Mouse (Mus musculus) forebrain, embryonic 12.5 days (tissue): ENCODE data around the gene Chn1. TPM values are rescaled to one million over a fixed set of nuclear protein-coding genes. Genes with fewer than 3 reads are reported as not detected.

Experiments used
- ATAC-seq: fragments of 200-750 bp; cut with Nextera tagmentation; 2 replicates; pipeline ENCODE4 v1.8.0; 2017; ENCODE audit warnings: moderate TSS enrichment; ENCODE audit not compliant: low FRiP score
- H3K27ac ChIP-seq: fragments of 300-500 bp; sonication (generic); 2 replicates; pipeline ENCODE4 v1.5.1; 2016; ENCODE audit warnings: mild to moderate bottlenecking
- H3K27me3 ChIP-seq: fragments of 300-500 bp; sonication (generic); 2 replicates; pipeline ENCODE4 v1.6.1; 2016; ENCODE audit warnings: mild to moderate bottlenecking
- H3K36me3 ChIP-seq: fragments of 300-500 bp; sonication (generic); replicated peaks from 2 replicates; pipeline ENCODE4 v1.6.1; 2016; ENCODE audit warnings: mild to moderate bottlenecking
- H3K4me1 ChIP-seq: fragments of 300-500 bp; sonication (generic); 2 replicates; pipeline ENCODE4 v1.6.1; 2016
- H3K4me2 ChIP-seq: fragments of 300-500 bp; sonication (generic); 2 replicates; pipeline ENCODE4 v1.6.1; 2016; ENCODE audit warnings: mild to moderate bottlenecking, moderate library complexity
- H3K4me3 ChIP-seq: fragments of 300-500 bp; sonication (generic); replicated peaks from 2 replicates; pipeline ENCODE4 v1.5.1; 2016; ENCODE audit warnings: mild to moderate bottlenecking
- H3K9ac ChIP-seq: fragments of 300-500 bp; sonication (generic); 2 replicates; pipeline ENCODE4 v1.6.1; 2016; ENCODE audit warnings: mild to moderate bottlenecking
- H3K9me3 ChIP-seq: fragments of 300-500 bp; sonication (generic); 2 replicates; pipeline ENCODE4 v1.6.1; 2016
- WGBS: fragments of 180-500 bp; shearing (Covaris S2); methylation state at CpG from one replicate; pipeline ENCODE4 v1.1.7; 2016; 5-methylcytosine and 5-hydroxymethylcytosine counted together
- polyA plus RNA-seq: library from polyadenylated mRNA; unstranded; fragments of >200 nt; fragmentation: Nextera tagmentation; extraction: Ambion mirVana; gene quantifications from 2 replicates; pipeline ENCODE4 v1.2.1, GENCODE M21; 2016

Chn1 gene
- polyA plus RNA-seq, 1 experiment from 2014 or later = 66.0 TPM

GRCm38 (mm10) chr2:73580720-73581119 lies 194.4 kb downstream of the Chn1 start:
- WGBS = 92% methylated on average over 5 of the region's 5 CpGs
- Histone ChIP-seq H3K4me3 (no peak overlapping the region), H3K9me3 (no peaks in the 10 kb centered on the region), H3K4me1 (peaks cover 6% of the 10 kb centered on the region), H3K9ac (no peak overlapping the region), H3K4me2 (no peak overlapping the region), H3K27ac (no peak overlapping the region), H3K36me3 (no peaks in the 10 kb centered on the region), H3K27me3 (no peaks in the 10 kb centered on the region)
- ATAC-seq = no peak

- H3K4me3 ChIP-seq = no peak within 1 kb of the TSS
- H3K36me3 ChIP-seq = no peaks in the 10 kb centered on the region
- no peak within 1 kb of the TSS for H3K9ac ChIP-seq
- no peak within 1 kb of the TSS for H3K4me2 ChIP-seq
- peaks cover 2% of the 10 kb centered on the region for H3K4me1 ChIP-seq
- H3K27ac ChIP-seq = no peak within 1 kb of the TSS
- H3K27me3 ChIP-seq = no peaks in the 10 kb centered on the region
- no peak for ATAC-seq
- no peaks in the 10 kb centered on the region for H3K9me3 ChIP-seq
- 92% methylated on average over 9 of the region's 9 CpGs for WGBS
Measured at GRCm38 (mm10) chr2:73580166-73580565, 195.0 kb downstream of the Chn1 start, which contains the start of gene Chrna1. Gene Chrna1, minus strand, starts transcription at chr2:73580338.

DNA sequence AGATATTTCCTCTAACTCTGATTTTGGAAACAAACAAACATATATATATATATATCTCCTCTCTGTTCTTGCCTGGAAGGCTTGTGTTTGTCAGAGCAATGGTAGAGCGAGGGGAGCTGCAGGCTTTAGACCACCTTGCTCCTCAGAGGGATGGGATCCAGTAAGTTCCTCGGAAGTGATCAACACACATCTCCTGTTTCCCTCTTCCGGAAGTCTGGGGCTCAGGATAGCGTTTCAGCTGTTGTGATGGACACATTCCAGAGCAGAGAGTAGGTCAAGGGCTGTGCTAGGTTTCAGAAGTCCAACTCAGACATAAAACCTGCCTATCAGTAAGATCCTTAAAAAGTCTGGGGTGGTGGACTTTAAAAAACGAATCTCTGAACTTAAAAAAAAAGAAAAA lies 196.0 kb downstream of the Chn1 start:
- no peaks in the 10 kb centered on the region for H3K27me3 ChIP-seq

DNA sequence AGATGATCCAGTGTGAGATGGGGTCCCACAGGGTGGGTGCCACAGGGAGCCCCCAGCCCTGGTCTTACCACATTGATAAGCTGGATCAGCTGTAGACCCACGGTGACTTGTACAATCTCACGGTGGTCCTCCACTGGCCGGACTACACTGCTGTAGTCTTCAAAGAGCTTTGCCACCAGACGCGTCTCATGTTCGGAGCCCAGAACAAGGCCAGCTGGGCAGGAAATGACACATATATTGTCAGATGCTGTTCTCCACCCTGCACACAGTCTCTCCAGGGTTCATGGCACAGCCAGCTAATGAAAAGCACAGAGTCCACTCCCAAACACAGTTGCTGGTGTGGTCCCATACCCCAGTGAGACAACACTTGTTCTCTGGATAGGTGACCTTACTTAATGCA lies 200.7 kb downstream of the Chn1 start:
- Histone ChIP-seq H3K4me3 (no peak overlapping the region), H3K27me3 (no peaks in the 10 kb centered on the region), H3K9me3 (no peaks in the 10 kb centered on the region), H3K27ac (no peak overlapping the region), H3K36me3 (no peaks in the 10 kb centered on the region), H3K4me2 (no peak overlapping the region), H3K4me1 (peaks cover 10% of the 10 kb centered on the region), H3K9ac (no peak overlapping the region)
- 86% methylated on average over 6 of the region's 6 CpGs for WGBS
- ATAC-seq = no peak

More for the DNA sequence above, 196.0 kb downstream of the Chn1 start:
- no peak overlapping the region for H3K4me2 ChIP-seq
- H3K9me3 ChIP-seq = no peaks in the 10 kb centered on the region
- no peak overlapping the region for H3K4me3 ChIP-seq
- no peak for ATAC-seq
- H3K9ac ChIP-seq = no peak overlapping the region
- no peaks in the 10 kb centered on the region for H3K4me1 ChIP-seq
- 73% methylated on average over 5 of the region's 5 CpGs for WGBS
- H3K27ac ChIP-seq = no peak overlapping the region
- H3K36me3 ChIP-seq = no peaks in the 10 kb centered on the region

GRCm38 (mm10) chr2:73573556-73573955 lies 201.6 kb downstream of the Chn1 start:
- 0 out of 2 replicates have a peak overlapping the region, but pooled peaks have one; percentile 72 for H3K27ac ChIP-seq
- H3K4me3 ChIP-seq = no peak overlapping the region
- peaks cover 10% of the 10 kb centered on the region for H3K4me1 ChIP-seq
- ATAC-seq = no peak
- no peaks in the 10 kb centered on the region for H3K9me3 ChIP-seq
- H3K4me2 ChIP-seq = no peak overlapping the region; the same call in 1 of the 2 replicates
- no peaks in the 10 kb centered on the region for H3K36me3 ChIP-seq
- WGBS = 88% methylated on average over 4 of the region's 4 CpGs
- H3K9ac ChIP-seq = no peak overlapping the region
- H3K27me3 ChIP-seq = 0 out of 2 replicates have a peak, but pooled peaks cover under 1% of the 10 kb centered on the region

- Histone ChIP-seq H3K27ac (peak overlapping the region; percentile 72), H3K4me1 (peaks cover 10% of the 10 kb centered on the region), H3K36me3 (no peaks in the 10 kb centered on the region), H3K4me3 (peak overlapping the region; percentile 30), H3K9ac (0 out of 2 replicates have a peak overlapping the region, but pooled peaks have one; percentile 17), H3K27me3 (peaks cover 9% of the 10 kb centered on the region; the same call in 1 of the 2 replicates), H3K9me3 (no peaks in the 10 kb centered on the region), H3K4me2 (peak overlapping the region; percentile 52)
- 23% methylated on average over 23 of the region's 23 CpGs for WGBS
- ATAC-seq = peak; percentile 91
Measured at GRCm38 (mm10) chr2:73572539-73573372, 202.4 kb downstream of the Chn1 start.

DNA sequence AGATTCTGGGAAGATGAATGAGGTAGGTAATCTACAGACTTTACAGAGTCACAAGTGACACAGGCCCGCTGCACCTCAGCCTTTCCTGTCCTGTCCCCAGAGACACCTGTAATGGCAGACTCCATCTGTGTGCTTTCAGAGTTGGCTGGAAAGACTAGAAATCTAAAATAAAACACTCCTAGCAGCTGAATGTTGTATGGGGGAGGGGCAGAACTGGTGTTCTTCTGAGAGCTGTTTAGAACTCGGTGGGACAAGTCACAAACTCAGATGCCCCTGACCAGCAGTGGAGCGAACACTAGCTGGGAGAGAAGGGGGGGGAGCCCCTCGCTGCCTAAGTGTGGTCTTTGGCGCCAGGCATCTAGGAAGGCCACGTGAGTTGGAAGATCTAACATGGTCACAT lies 203.2 kb downstream of the Chn1 start:
- Histone ChIP-seq H3K27me3 (peaks cover 9% of the 10 kb centered on the region; the same call in 1 of the 2 replicates), H3K4me2 (no peak overlapping the region), H3K9ac (no peak overlapping the region), H3K36me3 (no peaks in the 10 kb centered on the region), H3K9me3 (no peaks in the 10 kb centered on the region), H3K4me1 (peaks cover 10% of the 10 kb centered on the region), H3K27ac (no peak overlapping the region), H3K4me3 (no peak overlapping the region)
- no peak for ATAC-seq
- 66% methylated on average over 6 of the region's 6 CpGs for WGBS

DNA sequence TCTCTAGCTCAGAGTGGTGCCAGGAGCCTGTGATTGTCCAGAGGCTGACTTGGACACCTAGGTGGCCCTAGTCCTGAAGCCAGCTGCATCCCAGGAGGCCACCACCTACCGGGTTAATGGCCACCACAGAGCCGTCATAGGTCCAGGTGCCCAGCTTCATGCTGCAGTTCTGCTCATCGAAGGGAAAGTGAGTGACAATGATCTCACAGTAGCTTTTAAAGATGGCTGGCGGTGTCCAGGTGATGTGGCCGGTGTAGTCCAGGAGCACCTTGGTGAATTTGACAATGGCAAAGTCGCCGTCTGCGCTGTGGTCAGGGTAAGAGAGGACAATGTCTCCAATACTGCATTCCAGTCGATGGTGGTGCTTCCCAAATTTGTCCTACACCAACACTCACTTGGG lies 203.8 kb downstream of the Chn1 start:
- Histone ChIP-seq H3K27me3 (peaks cover 9% of the 10 kb centered on the region; the same call in 1 of the 2 replicates), H3K27ac (no peak overlapping the region), H3K9ac (no peak overlapping the region), H3K4me1 (peaks cover 10% of the 10 kb centered on the region), H3K36me3 (no peaks in the 10 kb centered on the region), H3K4me3 (no peak overlapping the region), H3K4me2 (no peak overlapping the region), H3K9me3 (no peaks in the 10 kb centered on the region)
- WGBS = 96% methylated on average over 9 of the region's 9 CpGs
- no peak for ATAC-seq

DNA sequence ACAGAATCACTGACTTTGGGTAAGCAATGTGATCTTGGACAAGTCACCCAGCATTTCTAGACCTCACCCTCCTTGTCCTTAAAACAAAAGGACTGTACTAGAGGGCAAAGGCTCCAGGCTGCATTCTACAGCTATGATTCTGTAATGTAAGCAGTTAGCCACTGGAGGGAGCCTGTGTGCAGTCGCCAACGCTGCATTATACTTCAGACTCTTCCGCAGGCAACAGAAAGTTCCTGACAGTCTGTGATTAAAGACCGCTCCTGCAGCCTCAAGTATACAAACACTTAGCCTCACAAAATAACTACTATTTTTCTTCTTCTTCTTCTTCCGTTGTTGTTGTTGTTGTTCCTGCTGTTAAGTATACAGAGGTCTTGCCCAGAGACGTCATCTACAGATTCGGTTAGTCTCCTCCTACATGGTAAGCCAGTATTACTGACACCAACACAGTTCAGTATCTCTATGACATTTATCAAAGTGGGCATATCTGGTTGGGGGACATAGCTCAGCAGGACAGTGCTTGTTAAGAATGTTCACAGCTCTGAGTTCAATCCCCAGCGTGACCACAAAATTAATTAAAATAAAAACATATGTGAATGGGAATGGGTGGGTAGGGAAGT lies 208.0 kb downstream of the Chn1 start:
- H3K4me2 ChIP-seq = peak overlapping the region; percentile 38
- no peak overlapping the region for H3K27ac ChIP-seq
- 29% methylated on average over 8 of the region's 8 CpGs for WGBS
- H3K4me1 ChIP-seq = peaks cover 9% of the 10 kb centered on the region
- H3K9me3 ChIP-seq = no peaks in the 10 kb centered on the region
- H3K4me3 ChIP-seq = no peak overlapping the region
- H3K36me3 ChIP-seq = no peaks in the 10 kb centered on the region
- H3K27me3 ChIP-seq = peaks cover 9% of the 10 kb centered on the region; the same call in 1 of the 2 replicates
- no peak overlapping the region for H3K9ac ChIP-seq
- peak; percentile 54; the same call in 1 of the 2 replicates for ATAC-seq

GRCm38 (mm10) chr2:73566162-73566561 lies 209.0 kb downstream of the Chn1 start:
- 17% methylated on average over 7 of the region's 7 CpGs for WGBS
- Histone ChIP-seq H3K9ac (no peak overlapping the region), H3K9me3 (no peaks in the 10 kb centered on the region), H3K4me1 (peaks cover 14% of the 10 kb centered on the region), H3K4me3 (no peak overlapping the region), H3K36me3 (no peaks in the 10 kb centered on the region), H3K27me3 (peaks cover 14% of the 10 kb centered on the region; the same call in 1 of the 2 replicates), H3K27ac (no peak overlapping the region), H3K4me2 (no peak overlapping the region)
- peak; percentile 25; the same call in 1 of the 2 replicates for ATAC-seq

DNA sequence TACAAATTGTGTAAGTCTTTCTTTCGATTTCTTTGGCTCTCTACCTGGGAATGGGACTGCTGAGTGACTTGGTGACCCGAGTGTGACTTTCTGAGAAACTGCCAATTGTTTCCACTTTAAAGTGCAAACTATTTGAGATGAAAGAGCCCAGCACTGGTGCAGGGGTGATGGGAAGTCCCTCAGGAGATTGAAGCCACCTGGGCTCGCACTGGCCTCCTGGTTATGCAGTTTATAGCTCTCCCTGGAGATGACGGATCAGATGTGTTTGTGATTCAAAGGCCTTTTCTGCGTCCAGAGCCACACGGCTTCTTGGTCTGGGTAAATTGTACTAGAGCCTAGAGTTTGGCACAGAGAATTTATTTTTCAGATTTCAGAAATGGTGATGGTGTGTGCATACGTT lies 211.5 kb downstream of the Chn1 start:
- Histone ChIP-seq H3K9ac (no peak overlapping the region), H3K9me3 (no peaks in the 10 kb centered on the region), H3K4me3 (no peak overlapping the region), H3K36me3 (no peaks in the 10 kb centered on the region), H3K27me3 (peaks cover 19% of the 10 kb centered on the region; the same call in 1 of the 2 replicates), H3K27ac (no peak overlapping the region), H3K4me2 (no peak overlapping the region), H3K4me1 (peaks cover 21% of the 10 kb centered on the region)
- 80% methylated on average over 7 of the region's 7 CpGs for WGBS
- no peak for ATAC-seq

DNA sequence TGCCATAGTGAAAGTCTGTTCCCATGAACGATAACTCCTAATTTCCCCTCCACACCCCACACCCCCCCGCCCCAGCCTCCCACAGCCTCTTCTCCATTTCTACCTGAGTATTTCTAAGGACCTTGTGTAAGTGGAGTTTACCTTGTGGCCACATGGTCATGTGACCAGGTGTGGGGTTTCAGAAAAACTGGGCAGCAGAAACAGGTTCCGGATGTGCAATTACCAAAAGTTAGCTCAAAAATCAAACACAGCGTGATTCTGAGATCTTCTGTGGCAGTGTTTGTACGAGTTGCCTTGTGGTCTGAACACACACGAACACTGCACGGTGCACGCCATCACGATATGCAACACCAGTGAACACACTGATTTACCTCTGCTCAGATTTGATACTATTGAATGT lies 212.5 kb downstream of the Chn1 start:
- H3K9me3 ChIP-seq = no peaks in the 10 kb centered on the region
- no peak for ATAC-seq

More for the DNA sequence above, 212.5 kb downstream of the Chn1 start:
- no peak overlapping the region for H3K27ac ChIP-seq
- H3K4me2 ChIP-seq = no peak overlapping the region
- no peak overlapping the region for H3K4me3 ChIP-seq
- no peak overlapping the region for H3K9ac ChIP-seq
- 88% methylated on average over 9 of the region's 9 CpGs for WGBS
- no peaks in the 10 kb centered on the region for H3K36me3 ChIP-seq
- H3K27me3 ChIP-seq = peaks cover 10% of the 10 kb centered on the region; the same call in 1 of the 2 replicates
- H3K4me1 ChIP-seq = peaks cover 21% of the 10 kb centered on the region
